Comparison of ENCODE assay signal across 23 mouse cellular contexts in genomic region chr14:21602937-21603336, GRCm38 (mm10).
DNase-seq lines count a peak whose midpoint lies in the region; ATAC-seq and TF ChIP-seq lines count a peak whose summit lies in the region.
"Had no signal": no experiment of that assay in that cellular context is flagged by ENCODE, and none has a peak within 500 bp of the region (broad histone marks: within the 10 kb centered on the region; RNA-seq: fewer than 3 reads in every experiment).

No protein-coding gene starts in this region.

- no peak for TF ChIP-seq CTCF in lung, embryonic 14.5 days (IDR thresholded peaks at IDR 0.05; ENCODE audit: low read depth)
- no peak for TF ChIP-seq CTCF in stomach, postnatal 0 days (IDR thresholded peaks at IDR 0.05; ENCODE audit: low read depth)

- no peaks in the 10 kb centered on the region for H3K9me3 ChIP-seq in lung, embryonic 14.5 days (ENCODE audit: low read depth, low read length)
- H3K9me3 ChIP-seq in liver, embryonic 16.5 days (replicated peaks; ENCODE audit: control insufficient read depth, low read length) = no peaks in the 10 kb centered on the region
- no peaks in the 10 kb centered on the region for H3K9me3 ChIP-seq in stomach, postnatal 0 days (ENCODE audit: control insufficient read depth, low read length)
- H3K9me3 ChIP-seq in hindbrain, embryonic 11.5 days (ENCODE audit: control insufficient read depth, low read length) = no peaks in the 10 kb centered on the region
- H3K9me3 ChIP-seq: forebrain, embryonic 10.5 days; hindbrain, embryonic 13.5 days; limb, embryonic 15.5 days; midbrain, embryonic 10.5 days had no signal

- H3K9ac ChIP-seq in lung, embryonic 14.5 days = no peak overlapping the region
- no peak overlapping the region for H3K9ac ChIP-seq in liver, embryonic 16.5 days (ENCODE audit: low read depth, low read length)
- H3K9ac ChIP-seq in stomach, postnatal 0 days (ENCODE audit: low read length) = no peak overlapping the region
- no peak overlapping the region for H3K9ac ChIP-seq in hindbrain, embryonic 11.5 days (ENCODE audit: low read depth, low read length)
- H3K9ac ChIP-seq: forebrain, postnatal 0 days; hindbrain, embryonic 13.5 days; limb, embryonic 15.5 days had no signal

- 0 out of 2 replicates have a peak, but pooled peaks cover 3% of the 10 kb centered on the region for H3K4me1 ChIP-seq in lung, embryonic 14.5 days (ENCODE audit: insufficient read depth)
- peaks cover 32% of the 10 kb centered on the region for H3K4me1 ChIP-seq in liver, embryonic 16.5 days (ENCODE audit: control insufficient read depth, low read depth, low read length)
- H3K4me1 ChIP-seq in stomach, postnatal 0 days (replicated peaks; ENCODE audit: control insufficient read depth, insufficient read depth) = no peaks in the 10 kb centered on the region
- H3K4me1 ChIP-seq in hindbrain, embryonic 11.5 days (replicated peaks; ENCODE audit: control insufficient read depth, insufficient read depth, low read length) = 0 out of 2 replicates have a peak, but pooled peaks cover 4% of the 10 kb centered on the region

- H3K4me3 ChIP-seq in lung, embryonic 14.5 days (ENCODE audit: low read depth, low read length) = no peak overlapping the region
- no peak overlapping the region for H3K4me3 ChIP-seq in liver, embryonic 16.5 days (ENCODE audit: low read depth, low read length)
- no peak overlapping the region for H3K4me3 ChIP-seq in stomach, postnatal 0 days (ENCODE audit: low read depth, low read length)
- H3K4me3 ChIP-seq in hindbrain, embryonic 11.5 days (ENCODE audit: low read depth, low read length) = no peak overlapping the region
- H3K4me3 ChIP-seq: forebrain, embryonic 10.5 days; hindbrain, embryonic 13.5 days; limb, embryonic 15.5 days; midbrain, embryonic 10.5 days had no signal

- H3K4me2 ChIP-seq in lung, embryonic 14.5 days = no peak overlapping the region
- no peak overlapping the region for H3K4me2 ChIP-seq in liver, embryonic 16.5 days (ENCODE audit: low read depth, low read length)
- H3K4me2 ChIP-seq in stomach, postnatal 0 days (replicated peaks; ENCODE audit: low read depth) = no peak overlapping the region
- no peak overlapping the region for H3K4me2 ChIP-seq in hindbrain, embryonic 11.5 days (replicated peaks; ENCODE audit: low read depth, low read length)
- H3K4me2 ChIP-seq: hindbrain, embryonic 13.5 days; limb, embryonic 15.5 days had no signal

- no peak for TF ChIP-seq EP300 in stomach, postnatal 0 days (optimal IDR thresholded peaks at IDR 0.05)

- H3K27me3 ChIP-seq in lung, embryonic 14.5 days (ENCODE audit: insufficient read depth, low read length) = no peaks in the 10 kb centered on the region
- no peaks in the 10 kb centered on the region for H3K27me3 ChIP-seq in liver, embryonic 16.5 days (ENCODE audit: control insufficient read depth, insufficient read depth, low read depth, low read length)
- H3K27me3 ChIP-seq in stomach, postnatal 0 days (ENCODE audit: control insufficient read depth, insufficient read depth, low read length) = no peaks in the 10 kb centered on the region
- no peaks in the 10 kb centered on the region for H3K27me3 ChIP-seq in hindbrain, embryonic 11.5 days (ENCODE audit: control insufficient read depth, insufficient read depth, low read length)
- H3K27me3 ChIP-seq: CH12.LX; hindbrain, embryonic 13.5 days; limb, embryonic 15.5 days had no signal

- DNase-seq in lung, embryonic 14.5 days = peak; percentile 34
- no peak for DNase-seq in lung, postnatal 25 days (ENCODE audit: low spot score)
- peak; percentile 59 for DNase-seq in MEL-GATA-1-ER (ENCODE audit: extremely low read depth, low read depth)
- DNase-seq in stomach, postnatal 0 days (ENCODE audit: low spot score) = no peak
- no peak for DNase-seq in hindbrain, embryonic 11.5 days (ENCODE audit: low spot score)
- no peak for DNase-seq in urinary bladder, postnatal 14 days (ENCODE audit: low spot score)
- DNase-seq: adrenal gland, postnatal 14 days; B cell, adult 2 months; cerebellum, adult 8-10 months; forebrain, postnatal 0 days; gastrocnemius, postnatal 36 days; kidney, adult 18-20 months; left cerebral cortex, postnatal 4 days; lung, postnatal 4 days; thymus, adult 2 months had no signal

- no peak overlapping the region for H3K27ac ChIP-seq in lung, embryonic 14.5 days (ENCODE audit: low read depth)
- no peak overlapping the region for H3K27ac ChIP-seq in liver, embryonic 16.5 days (ENCODE audit: low read length)
- no peak overlapping the region for H3K27ac ChIP-seq in stomach, postnatal 0 days (replicated peaks)
- no peak overlapping the region for H3K27ac ChIP-seq in hindbrain, embryonic 11.5 days (ENCODE audit: low read depth, low read length)
- H3K27ac ChIP-seq: hindbrain, embryonic 13.5 days; midbrain, embryonic 10.5 days had no signal

- WGBS in lung, embryonic 14.5 days = 23% methylated on average over 4 of the region's 4 CpGs
- 13% methylated on average over 4 of the region's 4 CpGs for WGBS in liver, embryonic 16.5 days (ENCODE audit: insufficient replicate concordance)
- 47% methylated on average over 4 of the region's 4 CpGs for WGBS in stomach, postnatal 0 days
- 75% methylated on average over 4 of the region's 4 CpGs for WGBS in hindbrain, embryonic 11.5 days

- no peaks in the 10 kb centered on the region for H3K36me3 ChIP-seq in lung, embryonic 14.5 days (ENCODE audit: insufficient read depth)
- H3K36me3 ChIP-seq in liver, embryonic 16.5 days (ENCODE audit: control insufficient read depth, insufficient read depth) = no peaks in the 10 kb centered on the region
- no peaks in the 10 kb centered on the region for H3K36me3 ChIP-seq in stomach, postnatal 0 days (ENCODE audit: control insufficient read depth, insufficient read depth, low read length)
- H3K36me3 ChIP-seq in hindbrain, embryonic 11.5 days (ENCODE audit: control insufficient read depth, insufficient read depth, low read length) = no peaks in the 10 kb centered on the region
- H3K36me3 ChIP-seq: forebrain, embryonic 10.5 days; hindbrain, embryonic 13.5 days; limb, embryonic 15.5 days; midbrain, embryonic 10.5 days had no signal

- peak; percentile 60 for ATAC-seq in lung, embryonic 14.5 days (ENCODE audit: insufficient read depth)
- peak; percentile 58; the same call in 1 of the 2 replicates for ATAC-seq in liver, embryonic 16.5 days (ENCODE audit: low read depth)
- 0 out of 2 replicates have a peak, but pooled peaks have one; percentile 24 for ATAC-seq in stomach, postnatal 0 days (ENCODE audit: low FRiP score, low TSS enrichment)
- no peak for ATAC-seq in hindbrain, embryonic 11.5 days (ENCODE audit: low FRiP score)
- ATAC-seq: forebrain, postnatal 0 days; inflammation-experienced regulatory T-cells, adult 6 months; midbrain, embryonic 16.5 days had no signal

Comparison
In these comparisons a context has a peak if more than half of its experiments do, and no peak if none do; other contexts are left out.
1. DNase-seq: peak in lung, embryonic 14.5 days (single experiment) and MEL-GATA-1-ER (single experiment); none in lung, postnatal 25 days (single experiment), stomach, postnatal 0 days (single experiment), hindbrain, embryonic 11.5 days (single experiment) and urinary bladder, postnatal 14 days (single experiment).